Mouse (Mus musculus): ENCODE data around the gene Khdc1a. TPM values are rescaled to one million over a fixed set of nuclear protein-coding genes. Genes with fewer than 3 reads are reported as not detected.

The Khdc1a gene
- total RNA-seq, 1 experiment, result not detected

DNA sequence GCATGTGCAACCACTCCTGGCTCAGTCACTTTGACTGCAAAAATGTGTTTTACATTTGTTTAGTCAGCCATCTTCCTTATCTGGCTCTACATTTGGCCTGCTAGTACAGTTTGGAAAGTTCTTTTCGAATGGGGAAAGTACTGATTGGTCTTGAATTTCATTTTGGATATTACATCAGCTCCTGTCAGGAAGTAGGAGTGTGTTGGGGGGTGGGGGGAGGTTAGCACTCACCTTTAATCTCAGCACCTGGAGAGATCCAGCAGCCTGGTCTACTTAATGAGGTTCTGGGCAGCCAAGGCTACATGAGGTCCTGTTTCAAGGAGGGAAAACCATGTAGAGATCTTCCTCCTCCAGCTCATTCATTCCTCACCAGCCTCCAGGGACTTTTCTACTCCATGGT, 33.8 kb downstream of the Khdc1a start, which contains the start of gene Khdc1b:
Khdc1b (plus strand) TSS at position 301 of the 400 bp plus-strand sequence.
- no peak within 1 kb of the TSS for H3K9ac ChIP-seq (ENCODE audit: insufficient read depth, low read depth, low read length, poor library complexity, severe bottlenecking)
- no peak for DNase-seq (ENCODE audit: low read depth, low spot score)
- H3K9me3 ChIP-seq (ENCODE audit: control insufficient read depth, insufficient read depth, low read depth, low read length), result no peaks in the 10 kb centered on the region
- no peak within 1 kb of the TSS for H3K4me3 ChIP-seq (ENCODE audit: insufficient read depth in 1 of 2, low read depth in 1 of 2, low read length in 2 of 2, poor library complexity in 1 of 2, severe bottlenecking in 1 of 2)
- H3K27ac ChIP-seq (ENCODE audit: insufficient read depth, low read depth, low read length, poor library complexity, severe bottlenecking), result no peak within 1 kb of the TSS
- no peaks in the 10 kb centered on the region for H3K36me3 ChIP-seq (ENCODE audit: control insufficient read depth, insufficient read depth, low read length, poor library complexity, severe bottlenecking)
- TF ChIP-seq MAFK (IDR thresholded peaks at IDR 0.05; ENCODE audit: insufficient read depth, low read depth, low read length) (no peak), CHD2 (IDR thresholded peaks at IDR 0.05; ENCODE audit: low read depth, low read length) (no peak), ZNF384 (IDR thresholded peaks at IDR 0.05; ENCODE audit: low read depth, low read length) (no peak)
- H3K4me1 ChIP-seq (ENCODE audit: control insufficient read depth in 2 of 2, insufficient read depth in 2 of 2, low read length in 2 of 2, poor library complexity in 1 of 2), result no peaks in the 10 kb centered on the region
- in situ Hi-C loops (cut with MboI; ENCODE audit: low sequenced_read_pairs in 2 of 2, unreplicated experiment in 2 of 2), result no loop called here

DNA sequence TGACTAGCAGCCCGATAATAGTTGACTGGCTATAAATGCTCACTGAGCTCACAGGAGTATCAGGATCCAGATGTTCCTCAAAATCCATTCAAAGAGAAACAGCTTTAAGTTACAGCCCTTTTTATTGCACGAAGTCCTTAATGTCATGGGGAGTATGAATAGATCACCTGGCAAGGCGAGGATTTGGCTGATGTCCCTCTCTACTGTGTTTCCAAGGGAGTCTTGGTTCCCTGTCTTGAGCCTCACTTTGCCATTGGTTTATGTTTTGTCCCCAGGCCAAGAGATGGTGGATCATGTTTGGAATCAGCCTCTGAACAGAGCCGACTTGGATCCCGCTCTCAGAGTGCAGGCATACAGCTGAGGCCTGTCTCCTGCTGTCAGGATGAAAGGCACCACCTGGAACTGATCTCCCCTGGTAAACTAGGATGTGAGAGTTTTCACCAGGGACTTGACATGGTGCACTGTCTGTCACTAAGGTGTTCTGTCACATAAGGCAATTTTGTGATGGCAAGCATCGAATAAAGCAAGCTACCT, 41.8 kb downstream of the Khdc1a start:
- H3K36me3 ChIP-seq (ENCODE audit: control insufficient read depth, insufficient read depth, low read length, poor library complexity, severe bottlenecking), result no peaks in the 10 kb centered on the region
- DNase-seq (ENCODE audit: low read depth, low spot score), result no peak
- H3K27ac ChIP-seq (ENCODE audit: insufficient read depth, low read depth, low read length, poor library complexity, severe bottlenecking), result no peak overlapping the region
- H3K9ac ChIP-seq (ENCODE audit: insufficient read depth, low read depth, low read length, poor library complexity, severe bottlenecking), result no peak overlapping the region
- in situ Hi-C loops (cut with MboI; ENCODE audit: low sequenced_read_pairs in 2 of 2, unreplicated experiment in 2 of 2), result no loop called here
- no peak for TF ChIP-seq ZNF384 (IDR thresholded peaks at IDR 0.05; ENCODE audit: low read depth, low read length)
- no peak for TF ChIP-seq ZC3H11A (IDR thresholded peaks at IDR 0.05; ENCODE audit: borderline replicate concordance, low read depth, low read length)
- TF ChIP-seq HCFC1 (IDR thresholded peaks at IDR 0.05; ENCODE audit: borderline replicate concordance, insufficient read depth, low read length), result no peak
- TF ChIP-seq MAFK (IDR thresholded peaks at IDR 0.05; ENCODE audit: insufficient read depth, low read depth, low read length), result no peak
- no peak overlapping the region for H3K4me3 ChIP-seq (ENCODE audit: insufficient read depth in 1 of 2, low read depth in 1 of 2, low read length in 2 of 2, poor library complexity in 1 of 2, severe bottlenecking in 1 of 2)
- no peaks in the 10 kb centered on the region for H3K9me3 ChIP-seq (ENCODE audit: control insufficient read depth, insufficient read depth, low read depth, low read length)
- H3K4me1 ChIP-seq (ENCODE audit: control insufficient read depth in 2 of 2, insufficient read depth in 2 of 2, low read length in 2 of 2, poor library complexity in 1 of 2), result no peaks in the 10 kb centered on the region

Other genes starting within 250 kb of the Khdc1a start
- 5.7 and 5.8 TPM in 2 replicates for gene Tmem14a, start 131.1 kb upstream of the Khdc1a start, total RNA-seq (2012; rRNA removed)
- 4.5 and 11.7 TPM in 2 replicates for gene Gsta3, start 109.1 kb upstream of the Khdc1a start, total RNA-seq (2012; rRNA removed)
- gene Khdc1c, start 18.7 kb downstream of the Khdc1a start, total RNA-seq (2012; rRNA removed), result not detected in 2 replicates
- gene Khdc1b, start 33.9 kb downstream of the Khdc1a start, total RNA-seq (2012; rRNA removed), result not detected in 2 replicates

Measured in ES-E14 (cell line).